Mouse (Mus musculus) embryonic facial prominence, embryonic 10.5 days (tissue): ENCODE measurements around the gene Proca1. TPM values are rescaled to one million over a fixed set of nuclear protein-coding genes. Genes with fewer than 3 reads are reported as not detected.

ENCODE experiments used
- DNase-seq: peaks from one replicate; pipeline ENCODE4 v3.0.0-alpha.2; 2017; ENCODE audit warnings: low spot score
- H3K27ac ChIP-seq: fragments of 300-500 bp; sonication (generic); replicated peaks from 2 replicates; pipeline ENCODE4 v1.5.1; 2016; ENCODE audit warnings: mild to moderate bottlenecking
- H3K27me3 ChIP-seq: fragments of 300-500 bp; sonication (generic); replicated peaks from 2 replicates; pipeline ENCODE4 v1.6.1; 2016; ENCODE audit warnings: low read depth, mild to moderate bottlenecking; ENCODE audit not compliant: poor library complexity, severe bottlenecking
- H3K36me3 ChIP-seq: fragments of 300-500 bp; sonication (generic); replicated peaks from 2 replicates; pipeline ENCODE4 v1.6.1; 2016; ENCODE audit warnings: mild to moderate bottlenecking, moderate library complexity
- H3K4me1 ChIP-seq: fragments of 300-500 bp; sonication (generic); 2 replicates; pipeline ENCODE4 v1.6.1; 2016
- H3K4me3 ChIP-seq: fragments of 300-500 bp; sonication (generic); 2 replicates; pipeline ENCODE4 v1.5.1; 2016; ENCODE audit warnings: mild to moderate bottlenecking, moderate library complexity
- H3K9me3 ChIP-seq: fragments of 300-500 bp; sonication (generic); 2 replicates; pipeline ENCODE4 v1.6.1; 2016; ENCODE audit warnings: mild to moderate bottlenecking
- WGBS: fragments of 180-500 bp; shearing (Covaris S2); methylation state at CpG from one replicate; pipeline ENCODE4 v1.1.7; 2016; 5-methylcytosine and 5-hydroxymethylcytosine counted together
- polyA plus RNA-seq: library from polyadenylated mRNA; unstranded; fragments of >200 nt; fragmentation: Nextera tagmentation; extraction: Ambion mirVana; gene quantifications from 2 replicates; pipeline ENCODE4 v1.2.1, GENCODE M21; 2016

Proca1 gene
- polyA plus RNA-seq, 1 experiment from 2014 or later = 2.3 TPM

DNA sequence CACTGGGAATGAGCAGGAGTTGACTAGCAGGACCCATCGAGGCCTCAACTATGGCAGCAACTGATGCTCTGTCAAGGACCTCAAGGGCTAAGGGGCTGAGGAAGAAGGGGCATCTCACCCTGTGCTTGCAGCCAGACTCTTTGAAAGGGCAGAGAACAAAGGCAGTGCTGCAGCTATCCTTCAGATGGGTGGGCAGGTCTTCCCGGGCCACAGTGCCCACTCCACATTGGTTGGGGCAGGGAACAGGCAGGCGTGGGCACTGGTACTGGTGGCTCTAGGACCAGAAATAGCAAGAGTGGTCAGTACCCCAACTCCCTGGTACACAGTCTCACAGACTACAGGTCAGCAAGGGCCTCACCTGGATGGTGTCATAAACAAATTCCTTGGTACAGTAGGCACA lies 32.5 kb upstream of the Proca1 start:
- H3K9me3 ChIP-seq = no peaks in the 10 kb centered on the region
- no peak overlapping the region for H3K4me3 ChIP-seq
- H3K27me3 ChIP-seq = no peaks in the 10 kb centered on the region
- H3K27ac ChIP-seq = no peak overlapping the region
- H3K36me3 ChIP-seq = peaks cover 82% of the 10 kb centered on the region
- no peak for DNase-seq
- peaks cover 52% of the 10 kb centered on the region for H3K4me1 ChIP-seq
- 89% methylated on average over 3 of the region's 3 CpGs for WGBS

DNA sequence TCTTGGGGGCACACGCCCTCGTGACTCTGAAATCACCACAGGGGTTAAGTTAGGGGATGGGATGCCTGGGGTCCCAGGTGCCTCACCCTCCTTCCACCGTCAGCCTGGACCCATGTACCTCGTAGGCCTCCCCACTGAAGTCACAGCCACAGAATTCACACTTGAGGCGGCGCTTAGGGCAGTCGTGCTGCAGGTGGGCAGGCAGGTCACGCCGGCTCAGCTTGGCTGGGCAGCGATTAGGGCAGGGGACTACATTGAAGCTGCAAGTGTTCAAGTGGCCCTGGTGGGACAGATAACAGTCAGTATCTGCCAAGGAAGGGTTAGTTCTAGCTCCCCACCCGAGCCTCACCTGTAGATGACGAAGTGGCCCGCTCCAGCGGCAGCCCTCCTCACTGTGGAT lies 32.0 kb upstream of the Proca1 start:
- no peak for DNase-seq
- peak overlapping the region; percentile 84; the same call in 1 of the 2 replicates for H3K4me3 ChIP-seq
- peaks cover 77% of the 10 kb centered on the region for H3K36me3 ChIP-seq
- H3K4me1 ChIP-seq = peaks cover 57% of the 10 kb centered on the region
- H3K27me3 ChIP-seq = no peaks in the 10 kb centered on the region
- no peaks in the 10 kb centered on the region for H3K9me3 ChIP-seq
- WGBS = 92% methylated on average over 14 of the region's 14 CpGs
- H3K27ac ChIP-seq = no peak overlapping the region

DNA sequence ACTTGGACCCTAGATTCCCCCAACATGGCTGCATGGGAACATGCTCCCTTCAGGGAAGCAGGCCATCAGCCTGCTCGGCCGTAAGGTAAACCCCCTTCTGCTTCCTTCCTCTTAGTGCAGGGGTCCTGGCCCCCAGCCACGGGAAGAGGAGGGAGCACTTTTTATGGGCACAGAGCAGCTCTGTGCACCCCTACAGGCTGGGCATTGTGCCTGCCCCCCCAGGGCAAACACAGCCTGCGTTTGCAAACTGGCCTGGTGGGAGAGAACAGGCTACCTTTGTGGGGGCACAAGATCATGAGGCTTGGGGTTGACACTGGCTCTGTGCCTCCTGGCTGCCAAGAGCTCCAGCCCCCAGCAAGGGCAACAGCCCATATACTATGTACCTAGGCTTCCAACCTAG lies 31.2 kb upstream of the Proca1 start:
- Histone ChIP-seq H3K4me3 (peak overlapping the region; percentile 84), H3K9me3 (no peaks in the 10 kb centered on the region), H3K36me3 (peaks cover 69% of the 10 kb centered on the region), H3K27ac (peak overlapping the region; percentile 98), H3K27me3 (peaks cover 4% of the 10 kb centered on the region; the same call in 1 of the 2 replicates), H3K4me1 (peaks cover 59% of the 10 kb centered on the region)
- DNase-seq = no peak
- 55% methylated on average over 4 of the region's 4 CpGs for WGBS

DNA sequence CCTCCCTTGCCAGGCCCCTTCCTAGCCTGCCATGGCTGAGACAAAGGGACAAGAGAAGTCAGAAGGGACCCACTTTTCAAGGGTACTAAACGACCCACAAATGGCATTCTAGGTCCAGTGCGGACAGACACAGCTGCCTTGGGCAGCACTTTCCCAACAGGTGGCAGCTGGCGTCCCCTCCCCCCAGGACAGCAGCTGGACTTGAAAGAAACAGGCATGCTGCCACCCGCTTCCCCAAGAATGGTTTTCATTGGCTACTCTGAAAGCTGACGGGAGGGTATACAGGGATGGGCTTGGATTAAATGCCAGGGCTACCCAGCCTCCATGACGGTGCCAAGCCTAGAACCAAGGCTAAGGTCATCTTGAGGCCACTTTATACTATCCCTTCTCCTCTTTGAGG lies 30.7 kb upstream of the Proca1 start:
- H3K36me3 ChIP-seq = peaks cover 67% of the 10 kb centered on the region
- H3K4me3 ChIP-seq = peak overlapping the region; percentile 84
- H3K27ac ChIP-seq = peak overlapping the region; percentile 98
- peaks cover 64% of the 10 kb centered on the region for H3K4me1 ChIP-seq
- no peak for DNase-seq
- no peaks in the 10 kb centered on the region for H3K9me3 ChIP-seq
- H3K27me3 ChIP-seq = peaks cover 10% of the 10 kb centered on the region
- 69% methylated on average over 6 of the region's 6 CpGs for WGBS

DNA sequence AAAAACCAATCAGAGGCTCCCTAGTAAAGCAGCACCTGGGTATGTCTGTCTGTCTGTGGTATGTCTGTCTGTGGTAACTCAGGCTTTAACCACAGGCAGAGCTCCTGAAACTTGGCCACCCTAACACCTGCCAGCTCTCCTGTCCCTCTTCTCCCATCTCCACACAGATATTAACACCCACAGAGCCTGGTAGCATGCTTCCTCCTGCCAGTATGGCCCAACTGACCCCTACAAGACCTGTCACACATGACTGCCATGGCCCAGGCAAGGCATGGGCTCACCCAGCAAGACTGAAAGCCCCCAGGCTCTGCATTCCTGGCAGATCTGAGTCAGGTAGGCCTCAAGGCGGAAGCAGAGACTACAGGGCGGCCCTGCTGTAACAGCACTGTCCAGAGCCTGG lies 30.1 kb upstream of the Proca1 start:
- Histone ChIP-seq H3K4me1 (peaks cover 66% of the 10 kb centered on the region), H3K27me3 (peaks cover 14% of the 10 kb centered on the region), H3K36me3 (peaks cover 66% of the 10 kb centered on the region), H3K4me3 (peak overlapping the region; percentile 84), H3K27ac (peak overlapping the region; percentile 98), H3K9me3 (no peaks in the 10 kb centered on the region)
- 60% methylated on average over 2 of the region's 2 CpGs for WGBS
- no peak for DNase-seq

DNA sequence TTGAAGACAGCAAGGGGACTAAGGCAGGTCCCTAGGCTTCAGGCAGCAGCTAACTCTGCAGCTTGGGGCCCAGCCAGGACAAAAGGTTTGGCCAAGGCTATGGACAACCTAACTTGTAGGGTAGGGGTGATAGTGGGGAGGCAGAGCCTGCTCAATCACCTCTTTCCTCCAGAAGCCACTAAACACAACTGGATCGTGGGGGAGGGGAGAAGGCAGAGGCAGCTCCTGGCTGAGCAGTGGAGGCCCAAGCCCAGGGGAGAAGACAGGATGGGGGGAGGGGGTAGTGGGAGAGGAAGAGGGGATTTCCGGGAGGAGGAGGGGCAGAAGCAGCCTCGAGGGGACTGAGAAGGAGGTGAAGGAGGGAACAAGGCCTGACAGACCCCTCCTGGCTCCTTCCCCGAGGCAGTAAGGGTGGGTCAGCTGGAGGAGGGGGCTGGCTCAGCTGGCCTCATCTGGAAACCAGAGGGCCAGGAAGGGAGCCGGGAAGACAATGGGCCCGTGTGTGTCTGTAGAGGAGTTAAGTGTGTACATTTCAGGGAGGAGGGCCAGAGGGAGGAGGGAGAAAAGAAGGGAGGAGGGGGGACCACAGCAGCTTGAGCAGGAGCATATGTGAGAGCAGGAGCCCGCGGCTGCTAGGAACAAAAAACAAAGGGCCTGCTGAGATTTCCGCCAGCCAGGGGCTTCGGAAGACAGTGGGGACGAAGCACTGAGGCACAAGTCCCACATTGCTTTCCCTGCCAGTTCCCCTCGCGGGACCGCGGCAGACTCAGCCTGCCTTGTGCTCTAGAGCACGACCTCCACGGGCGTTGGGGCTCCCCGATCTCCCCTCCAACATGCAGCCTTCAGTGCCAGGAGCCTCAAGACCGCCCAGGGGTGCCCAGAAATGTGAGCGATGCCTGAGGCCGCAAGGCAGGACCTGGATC lies 29.2 kb upstream of the Proca1 start:
- Histone ChIP-seq H3K27me3 (peaks cover 14% of the 10 kb centered on the region), H3K36me3 (peaks cover 57% of the 10 kb centered on the region), H3K4me1 (peaks cover 68% of the 10 kb centered on the region), H3K9me3 (no peaks in the 10 kb centered on the region), H3K27ac (peak overlapping the region; percentile 98), H3K4me3 (peak overlapping the region; percentile 84)
- under 1% methylated on average over 22 of the region's 22 CpGs for WGBS
- peak; percentile 93 for DNase-seq

DNA sequence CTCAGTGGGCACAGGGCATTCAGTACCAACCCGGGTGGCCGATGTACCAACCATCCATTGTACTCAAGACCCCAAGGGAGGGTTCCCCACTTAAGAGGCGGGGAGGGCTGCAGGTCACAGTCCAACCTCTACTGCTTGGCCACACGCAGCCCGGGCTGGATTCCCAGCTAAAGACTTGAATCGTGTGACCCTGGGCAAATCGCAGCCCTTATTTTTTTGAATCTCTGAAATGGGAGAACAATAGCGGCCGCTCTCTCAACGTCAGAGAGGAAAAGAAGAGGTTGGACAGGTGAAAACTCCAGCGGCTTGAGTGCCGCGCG lies 28.6 kb upstream of the Proca1 start:
- Histone ChIP-seq H3K9me3 (no peaks in the 10 kb centered on the region), H3K4me3 (peak overlapping the region; percentile 84), H3K27me3 (peaks cover 14% of the 10 kb centered on the region), H3K4me1 (peaks cover 70% of the 10 kb centered on the region), H3K36me3 (peaks cover 50% of the 10 kb centered on the region), H3K27ac (peak overlapping the region; percentile 98)
- under 1% methylated on average over 14 of the region's 14 CpGs for WGBS
- DNase-seq = no peak

DNA sequence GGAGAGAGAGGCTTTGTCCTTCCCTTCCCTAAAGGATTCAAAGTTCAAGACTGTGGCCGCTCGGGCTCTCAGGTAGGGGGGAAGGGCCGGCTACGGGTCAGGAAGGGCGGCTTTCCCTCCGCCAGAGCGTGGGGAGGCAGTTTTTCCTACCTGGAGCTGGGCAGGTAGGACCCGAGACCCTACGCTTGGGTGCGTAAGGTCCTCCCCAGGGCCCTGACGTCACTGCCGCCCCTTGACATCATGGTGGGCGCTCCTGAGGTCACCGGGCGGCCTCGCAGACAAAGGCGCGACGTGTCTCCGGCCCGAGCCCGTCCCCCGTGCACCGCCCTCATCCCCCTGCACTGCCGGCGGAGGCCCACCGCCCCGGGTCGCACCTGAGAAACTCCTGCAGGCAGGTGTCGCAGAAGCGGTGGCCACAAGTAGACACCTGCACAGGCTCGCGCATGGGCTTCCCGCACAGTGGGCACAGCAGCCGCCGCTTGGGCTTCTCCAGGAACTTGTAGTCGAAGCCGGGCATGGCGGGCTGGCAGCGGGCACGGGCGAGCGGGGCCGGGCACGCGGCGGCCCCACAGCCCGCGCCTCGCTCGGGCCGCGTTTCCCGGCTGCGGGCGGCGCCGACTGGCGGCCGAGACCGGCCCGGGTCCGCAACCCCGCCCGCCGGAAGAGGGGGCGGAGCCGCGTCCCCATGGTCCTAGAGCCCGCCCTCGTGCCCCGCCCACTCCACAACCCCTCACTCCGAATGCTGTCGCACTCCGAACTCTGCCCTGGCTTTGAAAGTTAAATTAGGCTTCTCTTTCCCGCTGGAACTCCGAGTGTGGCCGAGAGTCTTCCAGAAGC lies 28.1 kb upstream of the Proca1 start, which contains the start of gene Traf4:
Gene Traf4 (minus strand): TSS at position 666 of the 837 bp plus-strand sequence.
- Histone ChIP-seq H3K4me1 (peaks cover 64% of the 10 kb centered on the region), H3K4me3 (peak within 1 kb of the TSS; percentile 84), H3K27ac (peak within 1 kb of the TSS; percentile 98), H3K9me3 (no peaks in the 10 kb centered on the region), H3K36me3 (peaks cover 45% of the 10 kb centered on the region), H3K27me3 (peaks cover 14% of the 10 kb centered on the region)
- under 1% methylated on average over 78 of the region's 78 CpGs for WGBS
- peak; percentile 93 for DNase-seq

DNA sequence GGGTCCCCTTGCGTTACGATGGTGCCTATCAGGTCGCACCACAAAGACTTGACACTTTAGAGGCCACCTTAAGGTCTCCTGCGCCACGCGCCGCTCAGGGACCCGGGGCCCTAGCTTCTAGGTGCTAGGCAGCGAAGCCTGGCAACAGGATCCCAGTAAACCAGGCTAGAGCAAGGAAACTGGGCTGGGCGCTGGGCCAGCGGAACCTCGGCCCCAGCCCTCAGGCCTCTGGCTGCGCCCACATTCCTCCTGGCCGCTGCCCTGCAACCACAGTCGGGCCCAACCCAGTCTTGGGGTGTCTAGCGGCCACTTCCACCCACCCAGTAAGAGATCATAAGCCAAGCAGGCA lies 27.5 kb upstream of the Proca1 start:
- peaks cover 14% of the 10 kb centered on the region for H3K27me3 ChIP-seq
- H3K4me1 ChIP-seq = peaks cover 60% of the 10 kb centered on the region
- no peak for DNase-seq
- WGBS = 3% methylated on average over 16 of the region's 16 CpGs
- peak overlapping the region; percentile 84 for H3K4me3 ChIP-seq
- H3K36me3 ChIP-seq = peaks cover 45% of the 10 kb centered on the region
- H3K27ac ChIP-seq = peak overlapping the region; percentile 98
- H3K9me3 ChIP-seq = no peaks in the 10 kb centered on the region

DNA sequence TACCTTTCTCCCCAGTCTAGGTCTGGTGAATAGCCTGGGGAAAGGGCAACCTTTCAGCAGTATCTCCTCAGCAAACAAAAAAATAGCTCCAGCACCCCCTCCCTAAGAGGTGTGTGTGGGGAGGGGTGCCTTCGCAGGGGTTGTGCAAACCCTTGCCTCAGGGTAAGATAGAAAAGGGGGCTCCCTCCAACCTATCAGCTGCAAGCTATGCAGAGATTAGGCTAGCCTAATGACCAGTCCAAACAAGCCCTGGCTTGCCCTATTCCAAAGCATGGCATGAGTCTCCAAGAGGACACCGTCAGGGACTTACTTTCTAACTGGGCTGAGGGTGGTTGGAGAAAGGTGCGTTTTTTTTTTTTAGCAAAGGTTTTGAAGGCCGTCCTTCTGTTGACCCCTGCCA lies 27.0 kb upstream of the Proca1 start:
- 28% methylated on average over 4 of the region's 4 CpGs for whole genome bisulfite sequencing
- H3K4me3 ChIP-seq = peak overlapping the region; percentile 84
- H3K9me3 ChIP-seq = no peaks in the 10 kb centered on the region
- peak; percentile 28 for DNase-seq
- peaks cover 45% of the 10 kb centered on the region for H3K36me3 ChIP-seq
- H3K27me3 ChIP-seq = peaks cover 14% of the 10 kb centered on the region
- H3K4me1 ChIP-seq = peaks cover 57% of the 10 kb centered on the region
- H3K27ac ChIP-seq = peak overlapping the region; percentile 98

DNA sequence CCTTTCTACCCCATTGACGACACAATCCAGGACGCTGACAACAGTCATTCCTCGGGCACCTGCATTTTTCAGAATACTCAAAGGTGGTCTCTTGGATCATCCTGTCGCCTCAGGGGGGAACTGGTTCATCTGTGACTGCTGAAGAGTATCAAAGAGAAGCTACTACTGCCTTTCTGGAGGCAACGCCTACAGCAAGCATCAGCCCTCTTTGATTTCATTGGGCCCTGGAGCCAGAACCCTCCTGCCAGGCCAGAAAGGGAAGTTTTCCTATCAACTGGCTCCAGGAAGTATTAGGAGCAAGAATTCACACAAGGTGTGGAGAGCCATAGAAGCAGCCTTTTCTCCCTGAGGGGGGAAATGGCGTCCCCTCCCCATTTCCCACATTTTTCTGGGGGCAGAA lies 26.6 kb upstream of the Proca1 start:
- Histone ChIP-seq H3K9me3 (no peaks in the 10 kb centered on the region), H3K4me1 (peaks cover 55% of the 10 kb centered on the region), H3K27me3 (peaks cover 14% of the 10 kb centered on the region), H3K27ac (peak overlapping the region; percentile 98; the same call in 1 of the 2 replicates), H3K36me3 (peaks cover 41% of the 10 kb centered on the region), H3K4me3 (peak overlapping the region; percentile 84; the same call in 1 of the 2 replicates)
- WGBS = 58% methylated on average over 6 of the region's 6 CpGs
- DNase-seq = no peak

DNA sequence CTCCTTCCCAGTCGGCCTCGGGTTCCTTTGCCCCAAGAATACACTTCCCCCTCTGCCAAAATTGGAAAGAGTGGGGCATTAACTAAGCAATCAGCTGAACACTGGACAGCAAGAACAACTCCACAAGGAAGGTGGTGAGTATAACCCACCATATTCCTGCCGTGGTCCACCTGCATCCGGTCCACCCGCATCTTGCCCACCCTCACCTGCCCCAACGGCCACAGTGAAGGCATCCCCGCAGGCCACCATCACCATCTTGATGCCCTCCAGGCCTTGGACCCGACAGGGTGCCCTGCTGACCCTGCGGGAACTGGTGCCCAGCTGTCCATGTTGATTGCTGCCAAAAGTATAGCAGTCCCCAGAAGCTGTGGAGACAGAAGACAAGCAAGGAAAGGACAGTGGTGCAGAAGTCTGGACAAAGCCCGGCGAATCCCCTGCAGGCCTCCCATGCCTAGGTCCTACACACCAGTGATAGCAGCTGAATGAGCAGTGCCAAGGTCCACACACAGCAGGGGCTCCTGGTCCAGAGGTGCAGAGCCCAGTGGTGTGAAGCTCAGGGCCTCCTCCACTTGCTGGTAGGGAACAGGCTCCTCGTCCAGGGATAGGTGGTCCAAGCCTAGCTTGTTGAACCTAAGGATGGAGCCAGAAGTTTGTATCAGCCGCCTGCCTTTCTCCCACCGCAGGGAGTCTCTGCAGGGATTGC lies 25.8 kb upstream of the Proca1 start:
- Histone ChIP-seq H3K27ac (no peak overlapping the region; the same call in 1 of the 2 replicates), H3K27me3 (peaks cover 14% of the 10 kb centered on the region), H3K4me1 (peaks cover 50% of the 10 kb centered on the region), H3K9me3 (no peaks in the 10 kb centered on the region), H3K4me3 (peak overlapping the region; percentile 25; the same call in 1 of the 2 replicates), H3K36me3 (peaks cover 39% of the 10 kb centered on the region)
- no peak for DNase-seq
- 86% methylated on average over 14 of the region's 14 CpGs for WGBS
